Mouse (Mus musculus) heart, adult 2 months (tissue): ENCODE measurements around the gene Mul1. TPM values are rescaled to one million over a fixed set of nuclear protein-coding genes. Genes with fewer than 3 reads are reported as not detected.

ENCODE experiments used
- DNase-seq, 2 experiments: peaks; one replicate each; pipeline ENCODE4 v3.0.0; 2021
- H3K27ac ChIP-seq: fragments of 200-600 bp; 2 replicates; pipeline ENCODE4 v1.8.1; 2022
- H3K27me3 ChIP-seq: fragments of 200-500 bp; 2 replicates; pipeline ENCODE4 v1.6.1; 2012; ENCODE audit warnings: mild to moderate bottlenecking, low read length, inconsistent platforms, mixed read lengths; ENCODE audit not compliant: control insufficient read depth, insufficient read depth
- H3K36me3 ChIP-seq: fragments of 200-500 bp; 2 replicates; pipeline ENCODE4 v1.6.1; 2012; ENCODE audit warnings: low read length, inconsistent platforms; ENCODE audit not compliant: control insufficient read depth, insufficient read depth
- H3K4me1 ChIP-seq: fragments of 200-500 bp; 2 replicates; pipeline ENCODE4 v1.6.1; 2011; ENCODE audit warnings: low read length; ENCODE audit not compliant: control insufficient read depth, insufficient read depth
- H3K4me3 ChIP-seq: fragments of 200-600 bp; 2 replicates; pipeline ENCODE4 v1.8.1; 2022
- H3K79me2 ChIP-seq: fragments of 200-500 bp; replicated peaks from 2 replicates; pipeline ENCODE4 v1.6.1; 2012; ENCODE audit warnings: mild to moderate bottlenecking, inconsistent platforms, low read length, moderate library complexity, mixed read lengths; ENCODE audit not compliant: control insufficient read depth, insufficient read depth
- H3K9ac ChIP-seq: fragments of 200-500 bp; 2 replicates; pipeline ENCODE4 v1.6.1; 2012; ENCODE audit warnings: low read depth, mild to moderate bottlenecking, control low read depth, inconsistent platforms, low read length, mixed read lengths
- CTCF ChIP-seq: fragments of 200-600 bp; IDR thresholded peaks from 2 replicates; pipeline ENCODE4 v1.8.1; 2022; ENCODE audit warnings: antibody characterized with exemption, mild to moderate bottlenecking, moderate library complexity
- EP300 ChIP-seq: fragments of 200-500 bp; IDR thresholded peaks from 2 replicates; pipeline ENCODE4 v1.6.1; 2011; ENCODE audit warnings: low read depth, low read length, control low read depth; ENCODE audit not compliant: insufficient read depth
- POLR2A ChIP-seq: fragments of 200-500 bp; IDR thresholded peaks from 2 replicates; pipeline ENCODE4 v1.6.1; 2011; ENCODE audit warnings: mild to moderate bottlenecking, low read depth, low read length, control low read depth; ENCODE audit not compliant: insufficient read depth
- WGBS: fragments of 180-500 bp; shearing (Covaris S2); methylation state at CpG from one replicate; pipeline ENCODE4 v1.1.7; 2018; 5-methylcytosine and 5-hydroxymethylcytosine counted together
- intact Hi-C: fragments of 180-260 bp; cut with DNase I; formaldehyde crosslinking; loops from one replicate; pipeline ENCODE4 v1.15.1; 2025
- polyA plus RNA-seq: library from polyadenylated mRNA; depleted of rRNA; stranded (reverse); fragments of >200 nt; gene quantifications from 2 replicates; pipeline ENCODE4 v1.2.3, GENCODE M21; 2012; rRNA removed
- total RNA-seq, 2 experiments: library from RNA; stranded (reverse); gene quantifications; 2 replicates each; pipeline ENCODE4 v1.2.3; 2021

The Mul1 gene
- total and polyA plus RNA-seq, 3 experiments = 25.3 to 75.5 (median 75.0) TPM

- intact Hi-C loops = no loop called here
- no peak overlapping the region for H3K9ac ChIP-seq
- WGBS = 73% methylated on average over 8 of the region's 8 CpGs
- no peaks in the 10 kb centered on the region for H3K4me1 ChIP-seq
- H3K79me2 ChIP-seq = no peaks in the 10 kb centered on the region
- no peak overlapping the region for H3K27ac ChIP-seq
- H3K4me3 ChIP-seq = no peak overlapping the region
- no peak for TF ChIP-seq CTCF
- TF ChIP-seq POLR2A = no peak
- H3K36me3 ChIP-seq = no peaks in the 10 kb centered on the region
- no peak for DNase-seq
- H3K27me3 ChIP-seq = no peaks in the 10 kb centered on the region
Measured at GRCm38 (mm10) chr4:138488241-138488640, 53.8 kb downstream of the Mul1 start.

DNA sequence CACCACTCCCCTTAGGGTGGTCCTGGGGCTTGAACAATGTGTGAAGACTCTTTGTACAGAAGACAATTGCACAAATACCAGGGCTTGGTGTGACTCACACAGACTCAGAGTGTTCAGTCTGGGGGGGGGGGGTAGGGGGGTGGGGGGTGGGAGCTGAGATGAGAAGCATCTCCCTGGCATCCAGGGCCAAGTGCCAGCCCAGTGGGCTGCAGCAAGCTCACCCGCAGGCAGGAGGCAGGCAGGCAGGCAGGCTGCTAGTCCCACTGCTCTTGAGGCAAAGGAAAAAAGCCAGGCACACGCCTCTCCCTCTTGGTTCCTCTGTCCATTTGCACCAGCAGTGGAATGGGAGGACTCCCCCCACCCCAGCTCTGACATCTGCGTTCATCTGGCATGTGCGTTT is 56.6 kb downstream of the Mul1 start:
- H3K4me1 ChIP-seq = peaks cover 2% of the 10 kb centered on the region; the same call in 1 of the 2 replicates
- H3K36me3 ChIP-seq = no peaks in the 10 kb centered on the region
- H3K79me2 ChIP-seq = no peaks in the 10 kb centered on the region
- no peaks in the 10 kb centered on the region for H3K27me3 ChIP-seq
- no peak overlapping the region for H3K4me3 ChIP-seq
- H3K27ac ChIP-seq = no peak overlapping the region
- intact Hi-C loops = no loop called here
- no peak for DNase-seq
- 71% methylated on average over 4 of the region's 4 CpGs for WGBS
- no peak for TF ChIP-seq EP300
- no peak for TF ChIP-seq CTCF
- TF ChIP-seq POLR2A = no peak
- H3K9ac ChIP-seq = no peak overlapping the region

Other genes with a start within 250 kb of the Mul1 start
- 10 to 100 TPM; 74.7 to 85.0 TPM for gene Hp1bp3, start 218.4 kb upstream of the Mul1 start, total RNA-seq
- gene Hp1bp3, start 218.4 kb upstream of the Mul1 start, polyA plus RNA-seq = 48.0 and 83.9 TPM in 2 replicates
- gene Sh2d5, start 184.3 kb upstream of the Mul1 start, total RNA-seq = not detected
- 0.16 and 0.20 TPM in 2 replicates for gene Sh2d5, start 184.3 kb upstream of the Mul1 start, polyA plus RNA-seq
- gene Kif17, start 184.2 kb upstream of the Mul1 start, total RNA-seq = under 1 TPM in 1 of 2 experiments, not detected in 1; 0.18 TPM
- gene Kif17, start 184.2 kb upstream of the Mul1 start, polyA plus RNA-seq = 0.29 and 0.55 TPM in 2 replicates
- gene Ddost, start 129.9 kb upstream of the Mul1 start, total RNA-seq = 10 to 100 TPM; 63.2 to 68.9 TPM
- 84.4 and 96.9 TPM in 2 replicates for gene Ddost, start 129.9 kb upstream of the Mul1 start, polyA plus RNA-seq
- 100 to 1,000 TPM; 719 to 844 TPM for gene Pink1, start 108.4 kb upstream of the Mul1 start, total RNA-seq
- gene Pink1, start 108.4 kb upstream of the Mul1 start, polyA plus RNA-seq = 423 and 554 TPM in 2 replicates
- gene Cda, start 66.7 kb upstream of the Mul1 start, total RNA-seq = 1 to 10 TPM; 1.4 TPM
- gene Cda, start 66.7 kb upstream of the Mul1 start, polyA plus RNA-seq = 1.9 and 3.3 TPM in 2 replicates
- gene Fam43b, start 38.1 kb upstream of the Mul1 start, total RNA-seq = not detected
- gene Fam43b, start 38.1 kb upstream of the Mul1 start, polyA plus RNA-seq = not detected in 2 replicates
- 10 to 100 TPM; 12.0 to 12.7 TPM for gene Camk2n1, start 19.6 kb downstream of the Mul1 start, total RNA-seq
- 6.9 and 7.1 TPM in 2 replicates for gene Camk2n1, start 19.6 kb downstream of the Mul1 start, polyA plus RNA-seq
- not detected for gene Vwa5b1, start 201.2 kb downstream of the Mul1 start, total RNA-seq
- gene Vwa5b1, start 201.2 kb downstream of the Mul1 start, polyA plus RNA-seq = 0.12 TPM in 1 of 2 replicates, not detected in the other